Mouse (Mus musculus): ENCODE data around the gene Olfr556.
"Not testable (repeated sequence)": the region's sequence is repeated elsewhere in the genome, so short reads cannot be mapped to it uniquely, and the experiment has no call there.

Gene Olfr556

GRCm38 (mm10) chr7:102664599-102664998 is at the start of gene Olfr556:
Gene Olfr556, plus strand, starts transcription at chr7:102664899.
- Histone ChIP-seq H3K36me3 (ENCODE audit: control insufficient read depth, insufficient read depth, low read length, poor library complexity, severe bottlenecking) (no peaks in the 10 kb centered on the region), H3K27me3 (ENCODE audit: control insufficient read depth, insufficient read depth, low read length, poor library complexity, severe bottlenecking) (no peaks in the 10 kb centered on the region)
- no peak for DNase-seq (ENCODE audit: low read depth, low spot score)

- no peak for DNase-seq (ENCODE audit: low read depth, low spot score)
- H3K27me3 ChIP-seq (ENCODE audit: control insufficient read depth, insufficient read depth, low read length, poor library complexity, severe bottlenecking), result no peaks in the 10 kb centered on the region; the same call in 1 of the 2 replicates
- H3K36me3 ChIP-seq (ENCODE audit: control insufficient read depth, insufficient read depth, low read length, poor library complexity, severe bottlenecking), result no peaks in the 10 kb centered on the region
Observed at GRCm38 (mm10) chr7:102618118-102618517, 46.6 kb upstream of the Olfr556 start, which contains the start of gene Olfr553. Gene Olfr553, minus strand, starts transcription at chr7:102618218.

DNA sequence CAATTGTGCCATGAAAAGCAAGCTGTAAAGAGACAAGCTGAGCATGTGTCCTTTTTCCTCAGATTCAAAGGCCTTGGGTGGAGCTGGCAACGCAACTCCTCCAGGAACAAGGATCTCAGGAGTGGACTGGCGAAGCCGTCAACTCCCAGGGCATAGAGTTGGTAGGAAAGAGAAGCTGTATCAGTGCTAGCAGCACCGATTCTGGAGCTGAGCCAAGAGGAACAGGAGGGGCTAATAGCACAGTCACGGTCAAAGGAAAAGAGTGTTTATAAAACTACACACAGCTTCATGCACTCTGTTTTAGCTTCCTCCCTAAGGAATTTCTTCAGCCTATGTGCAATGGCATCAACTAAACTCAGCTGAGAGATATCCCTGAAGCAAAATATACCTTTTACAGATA is 45.1 kb upstream of the Olfr556 start:
- peak; percentile 8 for DNase-seq (ENCODE audit: low read depth, low spot score)
- no peaks in the 10 kb centered on the region for H3K36me3 ChIP-seq (ENCODE audit: control insufficient read depth, insufficient read depth, low read length, poor library complexity, severe bottlenecking)
- no peaks in the 10 kb centered on the region; the same call in 1 of the 2 replicates for H3K27me3 ChIP-seq (ENCODE audit: control insufficient read depth, insufficient read depth, low read length, poor library complexity, severe bottlenecking)

DNA sequence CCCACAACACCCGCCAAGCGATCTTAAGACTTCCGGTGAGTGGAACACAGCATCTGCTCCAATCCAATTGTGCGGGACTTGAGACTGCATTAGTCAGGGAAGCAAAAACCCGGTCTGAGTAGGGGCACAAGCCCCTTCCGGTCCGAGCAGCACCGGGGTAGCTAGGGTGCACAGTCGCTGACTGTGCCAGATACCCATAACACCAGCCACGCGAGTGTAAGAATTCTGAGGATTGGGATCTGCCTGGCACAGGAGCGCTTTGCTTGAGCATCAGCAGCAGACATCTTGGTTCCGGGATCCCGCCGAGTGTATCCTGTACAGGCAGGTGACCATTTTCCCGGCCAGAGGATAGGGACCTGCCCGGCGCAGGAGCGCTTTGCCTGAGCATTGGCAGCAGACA is 44.3 kb upstream of the Olfr556 start:
- not testable (repeated sequence) for H3K27me3 ChIP-seq (ENCODE audit: control insufficient read depth, insufficient read depth, low read length, poor library complexity, severe bottlenecking); H3K36me3 ChIP-seq (ENCODE audit: control insufficient read depth, insufficient read depth, low read length, poor library complexity, severe bottlenecking); DNase-seq (ENCODE audit: low read depth, low spot score)

GRCm38 (mm10) chr7:102636665-102637064 is 28.0 kb upstream of the Olfr556 start:
- Histone ChIP-seq H3K36me3 (ENCODE audit: control insufficient read depth, insufficient read depth, low read length, poor library complexity, severe bottlenecking) (no peaks in the 10 kb centered on the region), H3K27me3 (ENCODE audit: control insufficient read depth, insufficient read depth, low read length, poor library complexity, severe bottlenecking) (no peaks in the 10 kb centered on the region)
- peak; percentile 84 for DNase-seq (ENCODE audit: low read depth, low spot score)

DNA sequence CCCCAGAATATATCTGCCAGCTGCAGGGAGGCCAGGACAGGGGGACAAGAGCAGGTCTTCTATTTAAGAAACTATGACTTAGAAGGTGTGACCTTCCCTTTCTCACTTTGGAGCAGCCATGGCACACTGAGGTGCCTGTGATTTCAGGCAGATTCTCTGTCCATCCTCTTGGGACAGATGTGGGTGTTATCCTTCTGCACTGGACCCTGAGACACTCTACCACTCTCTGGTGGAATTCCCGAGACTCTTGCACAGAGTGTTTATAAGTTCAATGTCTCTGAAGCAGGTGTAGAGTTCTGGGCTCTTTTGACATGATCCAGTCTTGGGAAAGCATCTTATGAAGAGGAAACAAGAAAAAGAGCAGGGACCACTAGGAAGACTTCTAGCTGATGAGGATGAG is 26.6 kb upstream of the Olfr556 start, which contains the start of gene Olfr554:
TSS of gene Olfr554 (plus strand) at position 301 of the 400 bp plus-strand sequence.
- Histone ChIP-seq H3K27me3 (ENCODE audit: control insufficient read depth, insufficient read depth, low read length, poor library complexity, severe bottlenecking) (no peaks in the 10 kb centered on the region), H3K36me3 (ENCODE audit: control insufficient read depth, insufficient read depth, low read length, poor library complexity, severe bottlenecking) (no peaks in the 10 kb centered on the region)
- no peak for DNase-seq (ENCODE audit: low read depth, low spot score)

GRCm38 (mm10) chr7:102644945-102645344 is 19.8 kb upstream of the Olfr556 start:
- DNase-seq (ENCODE audit: low read depth, low spot score); H3K36me3 ChIP-seq (ENCODE audit: control insufficient read depth, insufficient read depth, low read length, poor library complexity, severe bottlenecking); H3K27me3 ChIP-seq (ENCODE audit: control insufficient read depth, insufficient read depth, low read length, poor library complexity, severe bottlenecking): not testable (repeated sequence)

- H3K36me3 ChIP-seq (ENCODE audit: control insufficient read depth, insufficient read depth, low read length, poor library complexity, severe bottlenecking), result no peaks in the 10 kb centered on the region
- no peak for DNase-seq (ENCODE audit: low read depth, low spot score)
- H3K27me3 ChIP-seq (ENCODE audit: control insufficient read depth, insufficient read depth, low read length, poor library complexity, severe bottlenecking), result no peaks in the 10 kb centered on the region
Observed at GRCm38 (mm10) chr7:102658523-102658922, 6.2 kb upstream of the Olfr556 start, which contains the start of gene Olfr555. Gene Olfr555, plus strand, starts transcription at chr7:102658823.

- DNase-seq (ENCODE audit: low read depth, low spot score), result peak; percentile 11
- no peaks in the 10 kb centered on the region for H3K36me3 ChIP-seq (ENCODE audit: control insufficient read depth, insufficient read depth, low read length, poor library complexity, severe bottlenecking)
- H3K27me3 ChIP-seq (ENCODE audit: control insufficient read depth, insufficient read depth, low read length, poor library complexity, severe bottlenecking), result no peaks in the 10 kb centered on the region
Observed at GRCm38 (mm10) chr7:102665378-102665777, 679 bp downstream of the Olfr556 start.

DNA sequence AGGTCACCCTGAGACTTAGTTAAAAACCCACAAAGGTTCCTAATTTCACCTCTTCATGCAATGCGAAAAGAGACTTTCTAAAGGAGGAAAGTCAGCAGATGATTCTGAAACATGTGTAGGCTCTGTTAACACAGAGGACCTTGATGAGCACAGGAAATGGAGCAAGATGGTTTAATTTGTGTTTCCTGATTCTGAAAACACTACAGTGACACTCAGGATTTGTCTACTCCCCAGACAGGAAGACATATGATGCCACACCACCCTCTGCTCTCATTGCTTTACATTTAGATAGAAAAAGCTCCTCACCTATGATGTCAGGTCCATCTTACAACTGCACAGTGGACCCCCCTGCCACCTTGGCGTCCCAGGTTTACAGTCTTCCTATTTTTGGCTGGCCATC is 11.5 kb downstream of the Olfr556 start:
- Histone ChIP-seq H3K36me3 (ENCODE audit: control insufficient read depth, insufficient read depth, low read length, poor library complexity, severe bottlenecking) (peaks cover 1% of the 10 kb centered on the region; the same call in 1 of the 2 replicates), H3K27me3 (ENCODE audit: control insufficient read depth, insufficient read depth, low read length, poor library complexity, severe bottlenecking) (no peaks in the 10 kb centered on the region)
- DNase-seq (ENCODE audit: low read depth, low spot score), result no peak

DNA sequence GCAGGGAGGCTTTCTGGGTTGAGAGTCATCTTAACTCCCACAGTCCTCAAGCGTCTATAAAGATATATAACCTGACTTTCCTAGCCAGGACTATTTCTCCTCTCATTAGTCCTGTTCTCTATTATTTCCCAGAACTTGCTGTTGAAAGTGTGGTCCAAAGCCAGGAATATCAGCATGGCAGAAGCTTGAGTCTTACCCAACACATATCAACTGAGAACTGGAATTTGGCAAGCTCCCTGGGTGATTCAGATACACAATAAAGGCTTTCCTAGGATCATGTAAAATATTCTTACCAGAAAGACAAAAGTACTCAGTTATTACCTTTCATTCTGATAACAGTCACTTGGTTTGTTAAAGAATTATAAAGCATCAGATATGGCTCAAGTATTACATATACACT is 17.2 kb downstream of the Olfr556 start:
- Histone ChIP-seq H3K36me3 (ENCODE audit: control insufficient read depth, insufficient read depth, low read length, poor library complexity, severe bottlenecking) (peaks cover 1% of the 10 kb centered on the region; the same call in 1 of the 2 replicates), H3K27me3 (ENCODE audit: control insufficient read depth, insufficient read depth, low read length, poor library complexity, severe bottlenecking) (no peaks in the 10 kb centered on the region)
- no peak for DNase-seq (ENCODE audit: low read depth, low spot score)

DNA sequence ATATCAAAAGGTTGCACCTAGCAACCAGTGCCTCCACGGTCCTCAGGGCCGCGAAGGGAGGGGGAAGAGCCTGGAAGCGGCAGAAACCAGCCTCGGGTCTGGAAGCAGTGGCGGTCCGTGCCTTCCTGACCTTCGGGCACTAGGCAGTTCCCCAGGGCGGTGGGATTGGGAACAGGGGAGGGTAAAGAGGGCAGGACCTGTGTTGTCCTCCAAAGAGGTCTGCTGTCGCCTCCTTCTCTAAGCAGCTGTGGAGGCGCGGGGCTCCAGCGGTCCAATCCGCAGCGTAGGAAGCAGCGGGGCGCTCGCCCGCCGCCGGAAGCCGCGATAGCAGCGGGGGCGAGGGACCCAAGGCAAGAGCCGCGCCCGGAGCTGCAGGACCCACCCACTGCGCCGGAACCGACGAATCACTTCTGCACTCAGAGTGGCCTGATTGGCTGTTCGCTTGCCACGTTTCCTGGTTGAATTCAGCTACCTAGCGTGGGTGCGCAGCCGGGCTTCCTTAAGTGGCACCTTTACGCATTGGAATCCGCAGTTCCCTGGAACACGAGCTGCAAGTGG is 22.3 kb downstream of the Olfr556 start, which contains the start of gene Trim68:
TSS of gene Trim68 (minus strand) at position 384 of the 558 bp plus-strand sequence.
- DNase-seq (ENCODE audit: low read depth, low spot score), result peak; percentile 90
- H3K36me3 ChIP-seq (ENCODE audit: control insufficient read depth, insufficient read depth, low read length, poor library complexity, severe bottlenecking), result no peaks in the 10 kb centered on the region
- H3K27me3 ChIP-seq (ENCODE audit: control insufficient read depth, insufficient read depth, low read length, poor library complexity, severe bottlenecking), result no peaks in the 10 kb centered on the region

DNA sequence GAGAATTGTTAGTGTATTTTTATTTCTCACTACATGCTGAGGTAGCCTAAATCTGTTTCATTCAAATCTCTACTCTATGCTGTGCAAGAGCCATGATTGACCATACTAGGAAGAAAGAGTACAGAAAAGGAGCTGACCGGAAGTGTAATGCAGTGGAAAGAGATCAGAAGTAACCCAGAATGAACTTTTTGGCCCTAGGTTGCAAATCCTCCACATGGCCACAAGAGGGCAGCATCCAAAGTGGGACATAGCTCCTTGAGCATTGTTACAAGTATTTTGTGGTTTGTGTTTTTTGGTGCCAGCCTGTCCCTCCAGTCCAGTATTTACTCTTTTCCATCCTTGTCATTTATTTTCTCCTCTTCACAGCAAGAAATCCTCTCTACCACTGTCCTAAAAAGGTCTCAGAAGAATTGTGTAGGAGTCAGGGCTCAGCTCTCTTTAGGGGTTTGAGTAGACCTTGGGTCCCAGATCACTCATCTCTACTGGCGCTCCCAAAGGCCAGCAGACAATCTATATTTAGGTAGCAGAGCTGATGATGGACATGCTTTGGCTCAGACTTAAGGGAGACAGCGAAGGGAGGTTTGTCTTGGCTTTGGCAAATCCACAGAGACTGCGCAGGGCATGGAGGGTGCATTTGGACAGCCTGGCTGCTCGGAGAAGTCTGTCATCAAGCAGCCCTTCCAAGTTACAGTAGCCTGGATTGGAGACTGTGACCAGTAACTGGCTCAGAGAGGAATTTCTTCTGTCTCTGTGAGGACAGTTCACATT is 30.8 kb downstream of the Olfr556 start, which contains the start of gene Olfr557:
TSS of gene Olfr557 (plus strand) at position 553 of the 768 bp plus-strand sequence.
- peak; percentile 71 for DNase-seq (ENCODE audit: low read depth, low spot score)
- no peaks in the 10 kb centered on the region for H3K27me3 ChIP-seq (ENCODE audit: control insufficient read depth, insufficient read depth, low read length, poor library complexity, severe bottlenecking)
- no peaks in the 10 kb centered on the region for H3K36me3 ChIP-seq (ENCODE audit: control insufficient read depth, insufficient read depth, low read length, poor library complexity, severe bottlenecking)

- no peak for DNase-seq (ENCODE audit: low read depth, low spot score)
- Histone ChIP-seq H3K27me3 (ENCODE audit: control insufficient read depth, insufficient read depth, low read length, poor library complexity, severe bottlenecking) (no peaks in the 10 kb centered on the region), H3K36me3 (ENCODE audit: control insufficient read depth, insufficient read depth, low read length, poor library complexity, severe bottlenecking) (no peaks in the 10 kb centered on the region)
Observed at GRCm38 (mm10) chr7:102698461-102698860, 33.8 kb downstream of the Olfr556 start.

DNA sequence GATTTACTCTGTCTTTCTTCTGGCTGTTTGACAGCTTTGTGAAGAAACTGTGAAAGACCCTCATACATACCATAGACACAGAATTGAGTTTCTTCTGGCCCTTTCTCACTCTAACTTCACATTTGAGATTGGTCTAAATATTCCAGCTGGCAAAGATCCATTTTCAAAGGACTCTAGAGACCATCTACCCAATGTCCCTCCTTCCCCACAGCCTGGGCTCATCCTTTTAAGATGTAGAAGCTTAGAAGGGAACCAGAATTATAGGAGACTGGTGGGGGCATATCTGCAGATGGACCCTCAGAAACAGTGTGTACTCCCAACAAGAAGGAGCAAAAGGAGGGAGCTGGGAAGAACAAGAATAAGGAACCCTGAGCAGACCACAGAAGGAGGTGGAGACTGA is 37.2 kb downstream of the Olfr556 start, which contains the start of gene Olfr558:
TSS of gene Olfr558 (plus strand) at position 301 of the 400 bp plus-strand sequence.
- DNase-seq (ENCODE audit: low read depth, low spot score), result no peak
- H3K36me3 ChIP-seq (ENCODE audit: control insufficient read depth, insufficient read depth, low read length, poor library complexity, severe bottlenecking), result no peaks in the 10 kb centered on the region
- no peaks in the 10 kb centered on the region for H3K27me3 ChIP-seq (ENCODE audit: control insufficient read depth, insufficient read depth, low read length, poor library complexity, severe bottlenecking)
